Mouse (Mus musculus): ENCODE measurements around the gene Ube2z. TPM values are rescaled to one million over a fixed set of nuclear protein-coding genes. Genes with fewer than 3 reads are reported as not detected.

The Ube2z gene
- polyA plus RNA-seq, 1 experiment, result 65.1 TPM

GRCm38 (mm10) chr11:96058309-96058708 is 6.9 kb downstream of the Ube2z start:
- no peak for DNase-seq (ENCODE audit: low spot score)

GRCm38 (mm10) chr11:96050854-96051253 is 14.3 kb downstream of the Ube2z start:
- no peak for DNase-seq (ENCODE audit: low spot score)

- DNase-seq (ENCODE audit: low spot score), result no peak
Measured at GRCm38 (mm10) chr11:96049939-96050338, 15.2 kb downstream of the Ube2z start.

- DNase-seq (ENCODE audit: low spot score), result no peak
Measured at GRCm38 (mm10) chr11:96047469-96048373, 17.5 kb downstream of the Ube2z start.

GRCm38 (mm10) chr11:96046793-96047192 is 18.4 kb downstream of the Ube2z start:
- DNase-seq (ENCODE audit: low spot score), result no peak

- DNase-seq (ENCODE audit: low spot score), result no peak
Measured at GRCm38 (mm10) chr11:96046028-96046427, 19.2 kb downstream of the Ube2z start.

GRCm38 (mm10) chr11:96044803-96045567 is 20.2 kb downstream of the Ube2z start:
- no peak for DNase-seq (ENCODE audit: low spot score)

GRCm38 (mm10) chr11:96038560-96038959 is 26.6 kb downstream of the Ube2z start:
- DNase-seq (ENCODE audit: low spot score), result no peak

GRCm38 (mm10) chr11:96037499-96037898 is 27.7 kb downstream of the Ube2z start:
- DNase-seq (ENCODE audit: low spot score), result no peak

GRCm38 (mm10) chr11:96035133-96035532 is 30.1 kb downstream of the Ube2z start:
- no peak for DNase-seq (ENCODE audit: low spot score)

- peak; percentile 88 for DNase-seq (ENCODE audit: low spot score)
Measured at GRCm38 (mm10) chr11:96034596-96035052, 30.6 kb downstream of the Ube2z start, which contains the start of gene Snf8. Gene Snf8 (plus strand): TSS chr11:96034885.

- no peak for DNase-seq (ENCODE audit: low spot score)
Measured at GRCm38 (mm10) chr11:96034116-96034515, 31.1 kb downstream of the Ube2z start.

- DNase-seq (ENCODE audit: low spot score), result no peak
Measured at GRCm38 (mm10) chr11:96033264-96033663, 31.9 kb downstream of the Ube2z start.

- no peak for DNase-seq (ENCODE audit: low spot score)
Measured at GRCm38 (mm10) chr11:96031701-96032100, 33.5 kb downstream of the Ube2z start.

GRCm38 (mm10) chr11:96030571-96030970 is 34.6 kb downstream of the Ube2z start:
- DNase-seq (ENCODE audit: low spot score), result no peak

GRCm38 (mm10) chr11:96028130-96028529 is 37.1 kb downstream of the Ube2z start:
- no peak for DNase-seq (ENCODE audit: low spot score)

- DNase-seq (ENCODE audit: low spot score), result no peak
Measured at GRCm38 (mm10) chr11:96020622-96021021, 44.6 kb downstream of the Ube2z start.

- DNase-seq (ENCODE audit: low spot score), result no peak
Measured at GRCm38 (mm10) chr11:96017941-96018351, 47.2 kb downstream of the Ube2z start.

- DNase-seq (ENCODE audit: low spot score), result no peak
Measured at GRCm38 (mm10) chr11:96015421-96015820, 49.8 kb downstream of the Ube2z start.

- DNase-seq (ENCODE audit: low spot score), result no peak
Measured at GRCm38 (mm10) chr11:96011982-96012381, 53.2 kb downstream of the Ube2z start.

- DNase-seq (ENCODE audit: low spot score), result no peak
Measured at GRCm38 (mm10) chr11:96008827-96009226, 56.4 kb downstream of the Ube2z start.

GRCm38 (mm10) chr11:96007516-96008235 is 57.5 kb downstream of the Ube2z start:
- no peak for DNase-seq (ENCODE audit: low spot score)

Measured in urinary bladder, adult 2 months (tissue).